Mouse (Mus musculus) embryonic facial prominence, embryonic 14.5 days (tissue): ENCODE results near the gene Cnot3. TPM values are rescaled to one million over a fixed set of nuclear protein-coding genes. Genes with fewer than 3 reads are reported as not detected.

ENCODE experiments used
- ATAC-seq: fragments of 200-750 bp; cut with Nextera tagmentation; 2 replicates; pipeline ENCODE4 v1.8.0; 2017; ENCODE audit warnings: low read depth, moderate number of reproducible peaks, moderate TSS enrichment
- DNase-seq: peaks from one replicate; pipeline ENCODE4 v3.0.0-alpha.2; 2015; ENCODE audit warnings: low spot score
- H3K27ac ChIP-seq: fragments of 300-500 bp; sonication (generic); replicated peaks from 2 replicates; pipeline ENCODE4 v1.5.1; 2014; ENCODE audit warnings: low read depth, mild to moderate bottlenecking, low read length, moderate library complexity
- H3K27me3 ChIP-seq: fragments of 300-500 bp; sonication (generic); replicated peaks from 2 replicates; pipeline ENCODE4 v1.6.1; 2014; ENCODE audit warnings: low read length; ENCODE audit not compliant: control insufficient read depth, insufficient read depth
- H3K36me3 ChIP-seq: fragments of 300-500 bp; sonication (generic); 2 replicates; pipeline ENCODE4 v1.6.1; 2014; ENCODE audit warnings: low read length, mixed read lengths; ENCODE audit not compliant: control insufficient read depth, insufficient read depth
- H3K4me1 ChIP-seq: fragments of 300-500 bp; sonication (generic); 2 replicates; pipeline ENCODE4 v1.6.1; 2014; ENCODE audit warnings: antibody characterized with exemption, low read length; ENCODE audit not compliant: control insufficient read depth, insufficient read depth
- H3K4me2 ChIP-seq: fragments of 300-500 bp; sonication (generic); 2 replicates; pipeline ENCODE4 v1.6.1; 2014; ENCODE audit warnings: low read depth, mild to moderate bottlenecking, low read length, moderate library complexity, mixed read lengths
- H3K4me3 ChIP-seq: fragments of 300-500 bp; sonication (generic); 2 replicates; pipeline ENCODE4 v1.5.1; 2014; ENCODE audit warnings: low read depth, mild to moderate bottlenecking, low read length
- H3K9ac ChIP-seq: fragments of 300-500 bp; sonication (generic); 2 replicates; pipeline ENCODE4 v1.6.1; 2014; ENCODE audit warnings: low read depth, mild to moderate bottlenecking, low read length, moderate library complexity, mixed read lengths
- H3K9me3 ChIP-seq: fragments of 300-500 bp; sonication (generic); 2 replicates; pipeline ENCODE4 v1.6.1; 2016; ENCODE audit warnings: low read length; ENCODE audit not compliant: control insufficient read depth
- WGBS: fragments of 180-500 bp; shearing (Covaris S2); extraction: QIAGEN DNeasy Blood & Tissue Kit; methylation state at CpG from one replicate; pipeline ENCODE4 v1.1.7; 2014; 5-methylcytosine and 5-hydroxymethylcytosine counted together
- polyA plus RNA-seq: library from polyadenylated mRNA; unstranded; fragments of >200 nt; fragmentation: Nextera tagmentation; extraction: Ambion mirVana; gene quantifications from 2 replicates; pipeline ENCODE4 v1.2.1, GENCODE M21; 2014

The Cnot3 gene
- polyA plus RNA-seq, 1 experiment from 2014 or later: 51.0 TPM

DNA sequence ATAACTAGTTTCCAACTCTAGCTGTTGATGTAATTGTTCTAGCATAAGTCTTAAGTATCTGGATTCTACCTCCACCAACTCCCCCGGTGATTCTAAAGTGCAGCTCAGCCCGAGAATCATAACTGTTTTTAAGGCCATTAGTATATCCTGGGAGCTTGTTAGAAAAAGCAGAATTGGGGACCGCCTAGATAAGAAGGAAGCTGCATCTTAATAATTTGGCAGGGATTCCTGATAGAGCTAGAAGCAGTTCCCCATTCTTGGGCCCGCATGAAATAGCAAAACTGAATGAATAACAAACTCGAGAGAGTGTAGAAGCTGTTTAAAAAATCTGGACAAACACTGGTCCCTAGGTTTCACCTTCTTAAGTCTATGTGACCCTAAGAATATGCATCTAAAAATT is 1.7 kb upstream of the Cnot3 start:
- H3K4me2 ChIP-seq: peak overlapping the region; percentile 64; the same call in 1 of the 2 replicates
- H3K9ac ChIP-seq: 0 out of 2 replicates have a peak overlapping the region, but pooled peaks have one; percentile 11
- peaks cover 22% of the 10 kb centered on the region for H3K4me1 ChIP-seq
- no peak for DNase-seq
- ATAC-seq: no peak
- H3K9me3 ChIP-seq: no peaks in the 10 kb centered on the region
- peaks cover 37% of the 10 kb centered on the region for H3K36me3 ChIP-seq
- WGBS: 70% methylated on average over 5 of the region's 5 CpGs
- no peak overlapping the region for H3K4me3 ChIP-seq
- no peaks in the 10 kb centered on the region for H3K27me3 ChIP-seq
- H3K27ac ChIP-seq: no peak overlapping the region

DNA sequence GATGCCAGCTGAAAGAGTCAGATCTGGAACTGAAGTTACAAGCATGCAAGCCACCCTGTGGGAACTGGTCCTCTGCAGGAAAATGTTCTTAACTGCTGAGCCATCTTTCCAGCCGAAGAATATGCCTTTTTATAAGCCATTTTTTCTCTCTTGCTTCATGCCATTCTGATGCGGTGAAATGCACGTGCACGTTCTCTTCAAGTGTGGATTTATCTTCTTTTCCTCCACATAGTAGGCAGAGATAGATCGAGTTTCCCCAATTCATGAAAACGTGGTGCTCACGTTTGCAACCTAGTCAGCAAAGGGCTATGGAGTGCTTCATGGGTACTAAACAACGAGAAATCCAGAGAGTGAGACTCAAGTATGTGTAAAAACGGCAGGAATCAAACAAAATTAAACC is 1.2 kb upstream of the Cnot3 start:
- peak overlapping the region; percentile 64 for H3K4me2 ChIP-seq
- no peaks in the 10 kb centered on the region for H3K27me3 ChIP-seq
- peaks cover 33% of the 10 kb centered on the region for H3K36me3 ChIP-seq
- WGBS: 26% methylated on average over 9 of the region's 9 CpGs
- no peak for ATAC-seq
- H3K27ac ChIP-seq: peak overlapping the region; percentile 6; the same call in 1 of the 2 replicates
- H3K4me3 ChIP-seq: peak overlapping the region; percentile 40
- H3K4me1 ChIP-seq: peaks cover 23% of the 10 kb centered on the region
- DNase-seq: no peak
- H3K9me3 ChIP-seq: no peaks in the 10 kb centered on the region
- H3K9ac ChIP-seq: peak overlapping the region; percentile 53; the same call in 1 of the 2 replicates

- Histone ChIP-seq H3K4me3 (peak overlapping the region; percentile 40), H3K27ac (peak overlapping the region; percentile 6), H3K9me3 (no peaks in the 10 kb centered on the region), H3K4me2 (peak overlapping the region; percentile 64), H3K36me3 (peaks cover 28% of the 10 kb centered on the region), H3K9ac (peak overlapping the region; percentile 53; the same call in 1 of the 2 replicates), H3K4me1 (peaks cover 23% of the 10 kb centered on the region), H3K27me3 (no peaks in the 10 kb centered on the region)
- ATAC-seq: no peak
- WGBS: 0% methylated on average over 11 of the region's 11 CpGs
- no peak for DNase-seq
Observed at GRCm38 (mm10) chr7:3644348-3644671, 758 bp upstream of the Cnot3 start.

- DNase-seq: no peak
- H3K36me3 ChIP-seq: peaks cover 23% of the 10 kb centered on the region
- H3K4me1 ChIP-seq: peaks cover 23% of the 10 kb centered on the region
- H3K4me3 ChIP-seq: peak overlapping the region; percentile 87
- peak overlapping the region; percentile 99 for H3K27ac ChIP-seq
- H3K9me3 ChIP-seq: no peaks in the 10 kb centered on the region
- 0% methylated on average over 16 of the region's 58 CpGs for WGBS
- H3K27me3 ChIP-seq: no peaks in the 10 kb centered on the region
- peak overlapping the region; percentile 98 for H3K9ac ChIP-seq
- peak overlapping the region; percentile 78 for H3K4me2 ChIP-seq
- peak; percentile 2; the same call in 1 of the 2 replicates for ATAC-seq
Observed at GRCm38 (mm10) chr7:3645488-3646025, 489 bp downstream of the Cnot3 start.

- H3K4me1 ChIP-seq: peaks cover 23% of the 10 kb centered on the region
- 8% methylated on average over 9 of the region's 9 CpGs for WGBS
- H3K9ac ChIP-seq: peak overlapping the region; percentile 98
- DNase-seq: no peak
- peak overlapping the region; percentile 87 for H3K4me3 ChIP-seq
- no peak overlapping the region for H3K27ac ChIP-seq
- peak overlapping the region; percentile 78 for H3K4me2 ChIP-seq
- ATAC-seq: no peak
- H3K36me3 ChIP-seq: peaks cover 23% of the 10 kb centered on the region
- H3K9me3 ChIP-seq: no peaks in the 10 kb centered on the region
- no peaks in the 10 kb centered on the region for H3K27me3 ChIP-seq
Observed at GRCm38 (mm10) chr7:3646188-3646587, 1.1 kb downstream of the Cnot3 start.

DNA sequence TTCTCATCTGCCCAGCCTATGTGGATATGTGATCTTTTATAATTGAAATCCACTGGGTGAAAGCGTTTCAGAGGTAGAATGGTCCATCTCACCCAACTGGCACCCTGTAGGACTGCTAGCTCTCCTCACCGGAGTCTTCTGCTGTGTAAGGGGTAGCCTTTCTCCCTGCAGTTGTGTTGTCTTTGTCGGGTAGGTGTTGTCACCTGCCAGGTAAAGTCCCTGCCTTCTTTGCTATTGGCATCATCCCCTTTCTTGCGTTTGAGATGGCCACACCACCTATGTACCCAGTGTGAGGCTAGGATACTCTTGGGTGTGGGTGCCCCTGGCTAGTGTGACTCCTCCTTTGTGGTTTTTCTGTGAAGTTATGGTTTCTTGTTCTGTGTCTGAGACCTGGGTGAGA is 1.6 kb downstream of the Cnot3 start:
- Histone ChIP-seq H3K36me3 (peaks cover 23% of the 10 kb centered on the region), H3K4me3 (peak overlapping the region; percentile 87), H3K4me1 (peaks cover 23% of the 10 kb centered on the region), H3K27ac (no peak overlapping the region), H3K4me2 (peak overlapping the region; percentile 78), H3K27me3 (no peaks in the 10 kb centered on the region), H3K9ac (peak overlapping the region; percentile 98), H3K9me3 (no peaks in the 10 kb centered on the region)
- 72% methylated on average over 4 of the region's 4 CpGs for WGBS
- no peak for DNase-seq
- ATAC-seq: no peak

GRCm38 (mm10) chr7:3656966-3657365 is 11.9 kb downstream of the Cnot3 start:
- Histone ChIP-seq H3K9me3 (no peaks in the 10 kb centered on the region), H3K4me1 (no peaks in the 10 kb centered on the region), H3K9ac (no peak overlapping the region), H3K27me3 (no peaks in the 10 kb centered on the region), H3K36me3 (peaks cover 99% of the 10 kb centered on the region), H3K4me3 (no peak overlapping the region), H3K27ac (no peak overlapping the region), H3K4me2 (no peak overlapping the region)
- ATAC-seq: no peak
- no peak for DNase-seq
- WGBS: 82% methylated on average over 4 of the region's 4 CpGs

DNA sequence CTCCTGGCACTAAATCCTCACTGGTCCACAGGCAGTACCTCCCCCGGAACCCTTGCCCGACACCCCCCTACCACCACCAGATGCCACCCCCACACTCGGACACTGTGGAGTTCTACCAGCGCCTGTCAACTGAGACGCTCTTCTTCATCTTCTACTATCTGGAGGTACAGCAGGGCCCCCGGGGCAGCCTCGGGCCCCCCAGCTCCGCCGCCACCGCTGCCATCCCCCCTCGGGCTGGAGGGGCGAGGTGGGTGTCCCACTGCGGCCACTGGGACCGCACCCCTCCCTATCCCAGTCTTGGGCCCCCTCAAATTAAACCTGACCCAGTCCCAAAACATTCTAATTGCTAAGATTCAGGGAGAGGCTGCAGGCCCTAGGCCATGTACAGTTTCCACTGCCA is 13.5 kb downstream of the Cnot3 start:
- Histone ChIP-seq H3K9ac (no peak overlapping the region), H3K4me1 (peaks cover 3% of the 10 kb centered on the region; the same call in 1 of the 2 replicates), H3K4me3 (no peak overlapping the region), H3K27me3 (no peaks in the 10 kb centered on the region), H3K9me3 (no peaks in the 10 kb centered on the region), H3K27ac (no peak overlapping the region), H3K4me2 (no peak overlapping the region), H3K36me3 (peaks cover 99% of the 10 kb centered on the region)
- 97% methylated on average over 7 of the region's 14 CpGs for WGBS
- no peak for ATAC-seq
- no peak for DNase-seq

DNA sequence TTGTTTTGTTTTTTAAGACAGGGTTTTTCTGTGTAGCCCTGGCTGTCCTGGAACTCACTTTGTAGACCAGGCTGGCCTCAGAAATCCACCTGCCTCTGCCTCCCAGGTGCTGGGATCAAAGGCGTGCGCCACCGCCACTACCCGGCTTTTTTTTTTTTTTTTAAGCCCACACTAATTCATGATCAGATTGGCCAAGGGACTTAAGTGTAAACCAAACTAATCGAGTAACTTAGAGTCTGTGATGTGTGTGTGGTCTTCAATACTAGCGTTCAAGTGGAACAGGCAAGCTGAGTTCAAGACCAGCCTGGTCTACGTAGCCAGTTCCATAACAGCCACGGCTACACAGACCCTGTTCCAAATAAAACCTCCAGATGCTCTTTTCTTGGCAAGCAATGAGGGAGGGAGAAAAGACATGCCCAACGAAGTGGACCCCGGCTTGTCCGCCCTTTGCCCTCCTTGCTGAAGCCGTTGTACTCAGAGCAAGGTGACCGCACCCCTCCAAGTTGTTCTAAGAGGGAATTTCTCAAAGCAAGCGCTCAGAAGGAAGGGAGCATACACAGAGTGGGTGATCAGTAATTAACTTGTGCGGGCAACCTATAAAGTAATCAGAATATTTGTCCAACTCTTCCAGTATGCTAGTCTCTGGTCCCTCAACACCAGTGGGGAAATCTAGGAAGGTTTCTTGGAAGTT is 19.6 kb downstream of the Cnot3 start:
- no peaks in the 10 kb centered on the region for H3K27me3 ChIP-seq
- H3K9me3 ChIP-seq: no peaks in the 10 kb centered on the region
- peak; percentile 19 for DNase-seq
- WGBS: 27% methylated on average over 15 of the region's 15 CpGs
- H3K4me3 ChIP-seq: peak overlapping the region; percentile 77
- ATAC-seq: peak; percentile 24
- peaks cover 40% of the 10 kb centered on the region for H3K36me3 ChIP-seq
- peak overlapping the region; percentile 85 for H3K9ac ChIP-seq
- peaks cover 13% of the 10 kb centered on the region for H3K4me1 ChIP-seq
- H3K4me2 ChIP-seq: peak overlapping the region; percentile 78
- peak overlapping the region; percentile 88 for H3K27ac ChIP-seq
